Mouse (Mus musculus) lung, postnatal 10 days (tissue): Measurements from ENCODE around the gene Olfr503.
"Not testable (repeated sequence)": the region's sequence is repeated elsewhere in the genome, so short reads cannot be mapped to it uniquely, and the experiment has no call there.

ENCODE experiments used
- DNase-seq: peaks from one replicate; pipeline ENCODE4 v3.0.0; 2021

The Olfr503 gene

GRCm38 (mm10) chr7:108544227-108544626 lies at the start of gene Olfr503:
TSS of gene Olfr503 (plus strand) at chr7:108544527.
- not testable (repeated sequence) for DNase-seq

GRCm38 (mm10) chr7:108524965-108525364 lies 19.4 kb upstream of the Olfr503 start, which contains the start of gene Olfr502:
TSS of gene Olfr502 (minus strand) at chr7:108525065.
- no peak for DNase-seq

DNA sequence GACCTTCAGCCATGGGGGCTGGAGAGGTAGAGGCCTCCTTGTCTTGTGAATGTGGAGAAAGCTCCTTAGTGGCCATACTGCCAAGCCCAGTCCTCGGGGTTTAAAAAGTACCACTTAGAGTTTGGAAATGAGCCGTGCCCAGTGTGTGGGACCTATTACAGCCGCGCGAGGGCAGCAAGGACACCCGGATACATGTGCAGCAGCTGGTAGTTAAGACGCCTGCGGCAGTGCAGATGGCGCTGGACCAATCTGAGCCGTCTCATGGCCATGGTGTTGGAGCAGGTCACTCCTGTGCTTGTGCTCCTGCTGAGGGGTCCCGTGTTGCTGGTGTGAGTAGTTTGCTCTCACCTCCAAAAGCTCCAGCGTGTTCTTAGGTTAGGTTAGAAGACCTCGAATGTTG lies 1.9 kb upstream of the Olfr503 start:
- DNase-seq, result no peak

DNA sequence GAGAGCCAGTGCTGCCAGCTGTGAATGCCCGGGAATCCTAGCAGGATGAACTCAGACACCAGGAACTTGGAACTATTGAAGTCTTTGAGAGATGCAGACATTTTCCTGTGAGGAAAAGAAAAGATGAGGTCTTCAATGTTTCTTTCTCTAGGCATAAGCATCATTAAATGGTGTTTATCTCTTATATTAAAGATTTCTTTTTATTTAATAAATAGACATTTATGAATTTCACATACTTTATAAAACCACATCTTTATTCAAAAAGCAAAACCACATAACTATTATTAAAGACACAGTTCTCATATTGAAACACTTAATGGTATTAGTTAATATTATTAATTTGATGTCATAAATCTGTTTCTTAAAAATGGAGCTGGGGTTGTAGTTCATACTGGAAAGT lies 21.4 kb downstream of the Olfr503 start, which contains the start of gene Olfr504:
TSS of gene Olfr504 (minus strand) at position 101 of the 400 bp plus-strand sequence.
- DNase-seq, result no peak

- no peak for DNase-seq
These were observed 45.5 kb downstream of the Olfr503 start for GRCm38 (mm10) chr7:108589797-108590196.
